Mouse (Mus musculus): ENCODE measurements at regions not wholly inside any gene's neighbourhood (a gene's known extent, or its start where the extent isn't known, plus 50 kb on each side); places are given as distances from the start of the nearest gene placed in this dataset.

DNA sequence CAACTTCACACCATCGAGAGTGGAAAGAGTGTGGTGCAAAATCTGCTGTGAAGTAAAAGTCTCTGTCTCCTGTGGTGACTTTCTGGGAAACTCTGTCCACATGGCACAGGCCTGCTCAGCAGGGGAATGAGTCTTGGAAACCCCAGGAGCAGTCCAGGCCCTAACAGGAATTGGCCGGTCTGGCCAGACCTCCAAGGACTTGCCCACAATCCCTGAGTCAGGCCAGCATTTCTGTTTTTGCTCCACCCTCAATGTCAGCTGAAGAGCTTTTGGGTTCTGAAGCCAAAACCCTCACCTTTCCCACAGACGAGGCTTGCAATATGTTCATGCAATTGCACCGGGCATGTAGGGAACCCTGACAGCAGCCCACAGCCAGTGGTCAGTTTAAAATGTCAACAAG lies 365.5 kb downstream of the Setd4 start:
- TF ChIP-seq CTCF (IDR thresholded peaks at IDR 0.05; ENCODE audit: borderline replicate concordance, control insufficient read depth, extremely low read depth, insufficient read depth, low read length, poor library complexity) (no peak), POLR2A (IDR thresholded peaks at IDR 0.05; ENCODE audit: control insufficient read depth, extremely low read depth, insufficient read depth, low read length, poor library complexity) (no peak)
